In the genomic region with DNA sequence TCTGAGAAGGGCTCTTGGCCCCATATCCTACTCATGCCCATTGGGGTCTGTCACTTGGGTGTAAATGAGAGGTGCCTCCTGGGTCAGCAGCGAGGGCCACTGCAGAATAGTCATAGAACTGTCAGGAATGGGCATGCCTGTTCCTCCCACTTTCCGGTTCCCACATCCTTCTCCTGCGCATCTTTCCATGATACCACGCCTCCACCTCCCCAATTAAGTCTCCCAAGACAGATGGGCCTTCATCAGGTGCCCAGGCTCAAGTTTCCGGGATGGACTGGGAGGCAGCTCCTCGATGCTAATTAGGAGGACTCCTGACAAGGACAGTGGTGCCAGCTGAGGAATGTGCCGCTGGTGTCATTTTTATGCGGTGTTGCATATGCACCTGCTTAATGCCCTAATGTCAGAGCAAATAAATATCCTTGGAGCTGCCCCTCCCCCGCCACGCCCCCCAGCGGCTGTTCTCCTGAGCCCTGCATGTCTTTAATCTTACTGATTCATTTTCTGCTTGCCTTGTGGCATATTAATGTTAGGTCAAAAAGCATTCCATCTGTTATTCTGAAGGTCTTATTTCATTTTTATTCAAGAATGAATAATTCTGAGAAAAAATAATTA, we compare ENCODE assay signal across 17 mouse cellular contexts.
DNase-seq lines count a peak whose midpoint lies in the region; ATAC-seq and TF ChIP-seq lines count a peak whose summit lies in the region.
"Had no signal": no experiment of that assay in that cellular context is flagged by ENCODE, and none has a peak within 500 bp of the region (broad histone marks: within the 10 kb centered on the region; RNA-seq: fewer than 3 reads in every experiment).

No protein-coding gene starts in this region.

- 0 out of 2 replicates have a peak, but pooled peaks have one; percentile 25 for TF ChIP-seq CTCF in forebrain, postnatal 0 days (IDR thresholded peaks at IDR 0.05; ENCODE audit: low read depth)
- no peak for TF ChIP-seq CTCF in kidney, adult 2 months (conservative IDR thresholded peaks at IDR 0.05; ENCODE audit: insufficient read depth, insufficient read length, low read depth, low read length)
- TF ChIP-seq CTCF in stomach, postnatal 0 days (IDR thresholded peaks at IDR 0.05; ENCODE audit: low read depth): peak; percentile 33

- no peaks in the 10 kb centered on the region for H3K4me1 ChIP-seq in forebrain, postnatal 0 days (ENCODE audit: insufficient read depth)
- no peaks in the 10 kb centered on the region for H3K4me1 ChIP-seq in forebrain, embryonic 14.5 days (ENCODE audit: control insufficient read depth, insufficient read depth, low read length)
- H3K4me1 ChIP-seq in kidney, adult 2 months (ENCODE audit: control insufficient read depth, insufficient read depth, low read length): no peaks in the 10 kb centered on the region
- no peaks in the 10 kb centered on the region for H3K4me1 ChIP-seq in stomach, postnatal 0 days (replicated peaks; ENCODE audit: control insufficient read depth, insufficient read depth)
- H3K4me1 ChIP-seq: heart, embryonic 12.5 days; liver, embryonic 15.5 days had no signal

- TF ChIP-seq EP300 in stomach, postnatal 0 days (optimal IDR thresholded peaks at IDR 0.05): no peak

- H3K9ac ChIP-seq in forebrain, postnatal 0 days: no peak overlapping the region
- no peak overlapping the region for H3K9ac ChIP-seq in forebrain, embryonic 14.5 days (ENCODE audit: low read length)
- no peak overlapping the region for H3K9ac ChIP-seq in stomach, postnatal 0 days (ENCODE audit: low read length)
- H3K9ac ChIP-seq: heart, embryonic 12.5 days; limb, embryonic 13.5 days; liver, embryonic 15.5 days; midbrain, embryonic 12.5 days had no signal

- H3K9me3 ChIP-seq in forebrain, postnatal 0 days (ENCODE audit: low read length): no peaks in the 10 kb centered on the region
- H3K9me3 ChIP-seq in forebrain, embryonic 14.5 days (replicated peaks; ENCODE audit: control insufficient read depth, low read length): no peaks in the 10 kb centered on the region
- no peaks in the 10 kb centered on the region for H3K9me3 ChIP-seq in stomach, postnatal 0 days (ENCODE audit: control insufficient read depth, low read length)
- H3K9me3 ChIP-seq: heart, embryonic 12.5 days; limb, embryonic 13.5 days; liver, embryonic 15.5 days; midbrain, embryonic 12.5 days had no signal

- no peak for DNase-seq in forebrain, postnatal 0 days
- no peak for DNase-seq in forebrain, embryonic 14.5 days (ENCODE audit: low spot score)
- peak; percentile 16 for DNase-seq in kidney, postnatal 14 days
- DNase-seq in kidney, adult 2 months: no peak
- peak; percentile 62 for DNase-seq in testis, postnatal 10 days (ENCODE audit: low spot score)
- no peak for DNase-seq in testis, postnatal 14 days (ENCODE audit: low spot score)
- no peak for DNase-seq in stomach, postnatal 0 days (ENCODE audit: low spot score)
- no peak for DNase-seq in lung, postnatal 4 days
- DNase-seq: cerebellum, adult 11 months; heart, postnatal 36 days; lung, postnatal 10 days; thymus, postnatal 25 days had no signal

- H3K4me2 ChIP-seq in forebrain, postnatal 0 days (ENCODE audit: low read depth): no peak overlapping the region
- no peak overlapping the region for H3K4me2 ChIP-seq in forebrain, embryonic 14.5 days (ENCODE audit: low read length)
- H3K4me2 ChIP-seq in stomach, postnatal 0 days (replicated peaks; ENCODE audit: low read depth): no peak overlapping the region
- H3K4me2 ChIP-seq: heart, embryonic 12.5 days; limb, embryonic 13.5 days; liver, embryonic 15.5 days; midbrain, embryonic 12.5 days had no signal

- H3K4me3 ChIP-seq in forebrain, postnatal 0 days (ENCODE audit: low read depth, low read length): no peak overlapping the region
- H3K4me3 ChIP-seq in forebrain, embryonic 14.5 days (ENCODE audit: low read depth, low read length): no peak overlapping the region
- H3K4me3 ChIP-seq in kidney, adult 2 months (ENCODE audit: insufficient read depth, low read depth, low read length): no peak overlapping the region
- H3K4me3 ChIP-seq in stomach, postnatal 0 days (ENCODE audit: low read depth, low read length): no peak overlapping the region
- H3K4me3 ChIP-seq: heart, embryonic 12.5 days; limb, embryonic 13.5 days; liver, embryonic 15.5 days; midbrain, embryonic 12.5 days had no signal

- WGBS in forebrain, postnatal 0 days: 62% methylated on average over 11 of the region's 11 CpGs
- WGBS in forebrain, embryonic 14.5 days: 67% methylated on average over 11 of the region's 11 CpGs
- WGBS in kidney, adult 2 months: 35% methylated on average over 11 of the region's 11 CpGs
- WGBS in stomach, postnatal 0 days: 62% methylated on average over 11 of the region's 11 CpGs

- no peaks in the 10 kb centered on the region for H3K27me3 ChIP-seq in forebrain, postnatal 0 days (ENCODE audit: insufficient read depth, low read length)
- no peaks in the 10 kb centered on the region for H3K27me3 ChIP-seq in forebrain, embryonic 14.5 days (replicated peaks; ENCODE audit: control insufficient read depth, insufficient read depth, low read length)
- no peaks in the 10 kb centered on the region for H3K27me3 ChIP-seq in kidney, adult 2 months (replicated peaks; ENCODE audit: control insufficient read depth, insufficient read depth, low read length)
- H3K27me3 ChIP-seq in stomach, postnatal 0 days (ENCODE audit: control insufficient read depth, insufficient read depth, low read length): no peaks in the 10 kb centered on the region
- H3K27me3 ChIP-seq: limb, embryonic 13.5 days had no signal

- ATAC-seq in forebrain, postnatal 0 days: no peak
- no peak for ATAC-seq in forebrain, embryonic 14.5 days
- ATAC-seq in stomach, postnatal 0 days (ENCODE audit: low FRiP score, low TSS enrichment): no peak
- ATAC-seq: inflammation-experienced regulatory T-cells, adult 6 months had no signal

- H3K36me3 ChIP-seq in forebrain, postnatal 0 days (ENCODE audit: insufficient read depth): no peaks in the 10 kb centered on the region
- H3K36me3 ChIP-seq in forebrain, embryonic 14.5 days (ENCODE audit: control insufficient read depth, insufficient read depth, low read length): no peaks in the 10 kb centered on the region
- no peaks in the 10 kb centered on the region for H3K36me3 ChIP-seq in kidney, adult 2 months (ENCODE audit: control insufficient read depth, insufficient read depth, low read length)
- no peaks in the 10 kb centered on the region for H3K36me3 ChIP-seq in stomach, postnatal 0 days (ENCODE audit: control insufficient read depth, insufficient read depth, low read length)
- H3K36me3 ChIP-seq: heart, embryonic 12.5 days; limb, embryonic 13.5 days; liver, embryonic 15.5 days; midbrain, embryonic 12.5 days had no signal

- no peak for TF ChIP-seq POLR2A in kidney, adult 2 months (IDR thresholded peaks at IDR 0.05; ENCODE audit: low read depth, low read length)

- H3K27ac ChIP-seq in forebrain, postnatal 0 days (ENCODE audit: low read depth, low read length): no peak overlapping the region
- H3K27ac ChIP-seq in forebrain, embryonic 14.5 days (ENCODE audit: low read depth, low read length): no peak overlapping the region
- no peak overlapping the region for H3K27ac ChIP-seq in kidney, adult 2 months (ENCODE audit: insufficient read depth, low read depth, low read length)
- no peak overlapping the region for H3K27ac ChIP-seq in stomach, postnatal 0 days (replicated peaks)
- H3K27ac ChIP-seq: limb, embryonic 13.5 days; liver, embryonic 15.5 days; midbrain, embryonic 12.5 days had no signal

Comparison
In these comparisons a context has a peak if more than half of its experiments do, and no peak if none do; other contexts are left out.
1. DNase-seq: peak in kidney, postnatal 14 days (single experiment) and testis, postnatal 10 days (single experiment); none in forebrain, postnatal 0 days (single experiment), forebrain, embryonic 14.5 days (single experiment), kidney, adult 2 months (single experiment), testis, postnatal 14 days (single experiment), stomach, postnatal 0 days (single experiment) and lung, postnatal 4 days (0 of 2).